Comparison of ENCODE assay signal across 9 mouse cellular contexts in the genomic region with DNA sequence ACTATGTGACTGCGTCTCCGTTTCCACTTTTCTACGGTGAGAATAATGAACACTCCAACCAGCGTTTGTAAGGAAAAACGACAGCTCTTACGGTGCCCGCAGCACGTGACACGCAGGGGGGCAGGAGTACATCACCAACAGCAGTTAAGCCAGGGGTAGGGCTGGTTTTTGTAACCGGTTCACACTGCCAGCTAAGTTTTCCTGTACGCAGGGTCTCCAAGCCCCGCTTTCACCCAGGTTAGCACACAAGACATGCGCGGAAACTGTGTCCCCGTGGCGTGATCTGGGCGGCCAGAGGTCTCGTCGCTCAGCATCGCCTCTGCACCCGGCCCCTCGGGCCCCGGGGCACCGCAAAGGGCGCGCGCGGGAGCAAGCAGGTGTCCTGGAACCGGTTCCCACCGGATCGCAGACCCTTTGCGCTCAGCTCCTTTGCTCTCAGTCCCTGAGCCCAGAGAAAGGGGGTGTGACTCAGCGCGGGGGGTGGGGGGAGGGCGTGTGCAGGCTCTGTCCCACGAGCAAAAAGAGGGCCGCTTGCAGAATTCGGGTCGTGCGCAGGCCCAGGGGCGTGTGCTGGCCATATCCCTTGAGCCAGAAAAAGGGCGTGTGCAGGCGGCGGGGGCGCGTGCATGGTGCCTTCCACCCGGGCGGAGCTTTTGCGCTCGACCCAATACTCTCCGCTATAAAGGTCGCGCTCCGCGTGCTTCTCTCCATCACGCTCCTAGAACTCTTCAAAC. TPM values are rescaled to one million over a fixed set of nuclear protein-coding genes. Genes with fewer than 3 reads are reported as not detected.
DNase-seq lines count a peak whose midpoint lies in the region; ATAC-seq and TF ChIP-seq lines count a peak whose summit lies in the region.
"Had no signal": no experiment of that assay in that cellular context is flagged by ENCODE, and none has a peak within 500 bp of the region (broad histone marks: within the 10 kb centered on the region; RNA-seq: fewer than 3 reads in every experiment).

A gene (plus strand): TSS at position 590 of the 734 bp plus-strand sequence.

- peak within 1 kb of the TSS; percentile 82 for H3K4me3 ChIP-seq in G1E (ENCODE audit: low read depth, low read length)
- peak within 1 kb of the TSS; percentile 49 for H3K4me3 ChIP-seq in forebrain, embryonic 12.5 days (replicated peaks)
- peak within 1 kb of the TSS; percentile 53 for H3K4me3 ChIP-seq in heart, postnatal 0 days (ENCODE audit: low read depth, low read length)
- peak within 1 kb of the TSS; percentile 45 for H3K4me3 ChIP-seq in neural tube, embryonic 15.5 days (replicated peaks)

- peaks cover 7% of the 10 kb centered on the region for H3K36me3 ChIP-seq in G1E (replicated peaks)
- H3K36me3 ChIP-seq in forebrain, embryonic 12.5 days (replicated peaks), result no peaks in the 10 kb centered on the region
- H3K36me3 ChIP-seq in heart, postnatal 0 days (replicated peaks; ENCODE audit: control insufficient read depth, insufficient read depth, low read length), result no peaks in the 10 kb centered on the region
- H3K36me3 ChIP-seq in neural tube, embryonic 15.5 days, result no peaks in the 10 kb centered on the region

- H3K4me2 ChIP-seq in forebrain, embryonic 12.5 days, result peak within 1 kb of the TSS; percentile 92
- H3K4me2 ChIP-seq in heart, postnatal 0 days (ENCODE audit: low read depth, low read length), result peak within 1 kb of the TSS; percentile 68
- H3K4me2 ChIP-seq in neural tube, embryonic 15.5 days, result peak within 1 kb of the TSS; percentile 90

- H3K27me3 ChIP-seq in G1E (ENCODE audit: insufficient read depth, low read length), result no peaks in the 10 kb centered on the region
- peaks cover 92% of the 10 kb centered on the region for H3K27me3 ChIP-seq in forebrain, embryonic 12.5 days
- H3K27me3 ChIP-seq in heart, postnatal 0 days (ENCODE audit: control insufficient read depth, insufficient read depth, low read length), result 0 out of 2 replicates have a peak, but pooled peaks cover 5% of the 10 kb centered on the region
- H3K27me3 ChIP-seq in neural tube, embryonic 15.5 days (replicated peaks), result peaks cover 78% of the 10 kb centered on the region

- ATAC-seq in G1E (ENCODE audit: extremely low read depth, insufficient number of reproducible peaks, low FRiP score, poor library complexity, severe bottlenecking), result peak; percentile 75
- peak; percentile 44 for ATAC-seq in forebrain, embryonic 12.5 days (ENCODE audit: low FRiP score)
- peak; percentile 83 for ATAC-seq in heart, postnatal 0 days (ENCODE audit: insufficient read depth, low read depth)
- peak; percentile 72 for ATAC-seq in neural tube, embryonic 15.5 days (ENCODE audit: low FRiP score)

- no peak within 1 kb of the TSS for H3K27ac ChIP-seq in forebrain, embryonic 12.5 days
- peak within 1 kb of the TSS; percentile 71 for H3K27ac ChIP-seq in heart, postnatal 0 days (ENCODE audit: low read depth)
- H3K27ac ChIP-seq in neural tube, embryonic 15.5 days (replicated peaks), result 0 out of 2 replicates have a peak within 1 kb of the TSS, but pooled peaks have one; percentile 13

- no peak for TF ChIP-seq CTCF in G1E (IDR thresholded peaks at IDR 0.05; ENCODE audit: low read depth, low read length)
- no peak for TF ChIP-seq CTCF in heart, postnatal 0 days (IDR thresholded peaks at IDR 0.05; ENCODE audit: low read depth)

- WGBS in forebrain, embryonic 12.5 days, result under 1% methylated on average over 56 of the region's 56 CpGs
- WGBS in heart, postnatal 0 days, result under 1% methylated on average over 55 of the region's 56 CpGs
- WGBS in neural tube, embryonic 15.5 days, result under 1% methylated on average over 55 of the region's 56 CpGs

- H3K4me1 ChIP-seq in G1E (ENCODE audit: insufficient read depth, low read depth, low read length), result peaks cover 76% of the 10 kb centered on the region
- H3K4me1 ChIP-seq in forebrain, embryonic 12.5 days, result peaks cover 23% of the 10 kb centered on the region
- peaks cover 8% of the 10 kb centered on the region; the same call in 1 of the 2 replicates for H3K4me1 ChIP-seq in heart, postnatal 0 days (ENCODE audit: control insufficient read depth, insufficient read depth)
- peaks cover 22% of the 10 kb centered on the region for H3K4me1 ChIP-seq in neural tube, embryonic 15.5 days

- peak within 1 kb of the TSS; percentile 63 for H3K9ac ChIP-seq in forebrain, embryonic 12.5 days
- H3K9ac ChIP-seq in heart, postnatal 0 days (replicated peaks; ENCODE audit: low read depth, low read length), result peak within 1 kb of the TSS; percentile 12
- peak within 1 kb of the TSS; percentile 47 for H3K9ac ChIP-seq in neural tube, embryonic 15.5 days (replicated peaks)

- DNase-seq in G1E (ENCODE audit: low spot score), result peak; percentile 88
- peak; percentile 92 for DNase-seq in c-Kit-negative CD71-positive TER-119-positive erythroid progenitor cells, embryonic 14.5 days (ENCODE audit: low read depth, low spot score)
- peak; percentile 82 for DNase-seq in heart, postnatal 0 days (ENCODE audit: low spot score)
- DNase-seq in kidney, postnatal 36 days, result peak; percentile 75 to 84
- DNase-seq in lung, adult 18-20 months, result peak; percentile 71 to 73
- peak; percentile 69 to 88 for DNase-seq in urinary bladder, postnatal 36 days (ENCODE audit: low spot score in 2 of 2)

- TF ChIP-seq EP300 in heart, postnatal 0 days (IDR thresholded peaks at IDR 0.05; ENCODE audit: low read depth), result 0 out of 2 replicates have a peak, but pooled peaks have one; percentile 39

- H3K9me3 ChIP-seq in G1E (replicated peaks), result no peaks in the 10 kb centered on the region
- H3K9me3 ChIP-seq in forebrain, embryonic 12.5 days, result no peaks in the 10 kb centered on the region
- no peaks in the 10 kb centered on the region for H3K9me3 ChIP-seq in heart, postnatal 0 days (replicated peaks; ENCODE audit: control insufficient read depth, low read length)
- no peaks in the 10 kb centered on the region for H3K9me3 ChIP-seq in neural tube, embryonic 15.5 days (replicated peaks)

RNA-seq across cellular contexts. Expression of the gene that starts here (rescaled TPM):
- total RNA-seq in G1E (2014; fragmentation: Nextera tagmentation) (541 and 661 TPM in 2 replicates), G1E (2017) (2,059 and 2,753 TPM in 2 replicates)
- 6,726 and 9,419 TPM in 2 replicates for polyA plus RNA-seq in G1E (2012)
- 34.1 and 35.0 TPM in 2 replicates for polyA plus RNA-seq in forebrain, embryonic 12.5 days (2016; fragmentation: Nextera tagmentation; extraction: Ambion mirVana)
- 87.5 and 117 TPM in 2 replicates for total RNA-seq in heart, postnatal 0 days (2014; rRNA removed; ENCODE audit: low replicate concordance)
- polyA plus RNA-seq in heart, postnatal 0 days (2015; fragmentation: Nextera tagmentation; extraction: Ambion mirVana), result 65.7 and 83.0 TPM in 2 replicates
- polyA plus RNA-seq in neural tube, embryonic 15.5 days (2015; fragmentation: Nextera tagmentation; extraction: Ambion mirVana), result 32.8 and 40.2 TPM in 2 replicates
- total RNA-seq: neutrophil, adult 5-6 weeks had no signal

Comparison
In these comparisons a context has a peak if more than half of its experiments do, and no peak if none do; other contexts are left out.
1. RNA of the gene that starts here (polyA plus RNA-seq): 6,726 to 9,419 TPM in G1E; 65.7 to 83.0 TPM in heart, postnatal 0 days, 34.1 to 35.0 TPM in forebrain, embryonic 12.5 days and 32.8 to 40.2 TPM in neural tube, embryonic 15.5 days; every median in the first group is over 10 times any median in the second.
2. H3K9ac ChIP-seq: peak in every context shown above with its lines; median percentile 63 in forebrain, embryonic 12.5 days; 47 in neural tube, embryonic 15.5 days; 12 in heart, postnatal 0 days.
3. Peak in every context shown above with its lines, with median percentiles within 50 percentile points of each other: ATAC-seq, DNase-seq, H3K4me3 ChIP-seq and H3K4me2 ChIP-seq.